Mouse (Mus musculus) thymus, postnatal 25 days (tissue): ENCODE measurements around the gene Spo11.

Source experiments
- DNase-seq: peaks from one replicate; pipeline ENCODE4 v3.0.0; 2022

The Spo11 gene

GRCm38 (mm10) chr2:172959006-172959768 lies 18.3 kb upstream of the Spo11 start:
- DNase-seq = no peak

- DNase-seq = no peak
Observed at GRCm38 (mm10) chr2:172960350-172960749, 17.1 kb upstream of the Spo11 start.

- no peak for DNase-seq
Observed at GRCm38 (mm10) chr2:172961211-172961610, 16.3 kb upstream of the Spo11 start.

GRCm38 (mm10) chr2:172965249-172965648 lies 12.3 kb upstream of the Spo11 start:
- no peak for DNase-seq

DNA sequence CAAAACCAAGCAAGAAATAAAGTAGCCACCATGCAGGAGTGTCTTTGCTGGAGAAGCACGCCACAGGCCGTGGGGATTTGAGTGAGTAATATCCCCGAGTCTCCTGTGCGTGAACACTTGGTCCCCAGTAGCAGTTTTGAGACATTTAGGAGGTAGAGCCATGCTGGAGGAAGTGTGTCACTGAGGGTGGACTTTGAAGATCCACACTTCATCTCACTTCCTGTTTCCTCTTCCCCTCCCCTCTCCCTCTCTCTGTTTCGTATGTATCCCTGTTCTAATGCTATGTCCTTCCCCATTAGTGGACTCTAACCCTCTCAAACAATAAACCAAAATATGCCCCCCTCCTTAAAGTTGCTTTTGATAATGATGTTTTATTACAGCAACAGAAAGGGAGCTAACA lies 11.0 kb upstream of the Spo11 start:
- DNase-seq = no peak

GRCm38 (mm10) chr2:172971865-172972264 lies 5.6 kb upstream of the Spo11 start:
- no peak for DNase-seq

GRCm38 (mm10) chr2:172973806-172974565 lies 3.5 kb upstream of the Spo11 start:
- peak; percentile 43 for DNase-seq

DNA sequence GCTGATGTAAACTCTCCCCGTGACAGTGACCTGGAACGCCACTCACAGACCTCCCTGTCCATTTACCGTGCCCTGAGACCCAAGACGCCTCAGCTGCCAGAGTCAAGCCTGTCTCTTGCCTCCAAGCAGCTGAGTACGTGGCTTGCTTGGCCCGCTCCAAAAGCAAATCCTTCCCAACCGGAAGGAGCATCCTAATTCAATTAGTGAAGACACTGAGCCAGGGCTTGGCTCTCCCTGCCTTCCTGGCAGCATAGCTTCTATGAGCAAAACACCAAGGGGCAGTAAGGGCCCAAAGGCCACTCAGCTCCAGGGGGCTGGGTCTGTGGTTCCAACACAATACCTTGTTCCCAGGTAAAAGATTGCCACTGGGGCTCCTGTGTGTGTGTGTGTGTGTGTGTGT lies 2.8 kb upstream of the Spo11 start:
- DNase-seq = no peak

DNA sequence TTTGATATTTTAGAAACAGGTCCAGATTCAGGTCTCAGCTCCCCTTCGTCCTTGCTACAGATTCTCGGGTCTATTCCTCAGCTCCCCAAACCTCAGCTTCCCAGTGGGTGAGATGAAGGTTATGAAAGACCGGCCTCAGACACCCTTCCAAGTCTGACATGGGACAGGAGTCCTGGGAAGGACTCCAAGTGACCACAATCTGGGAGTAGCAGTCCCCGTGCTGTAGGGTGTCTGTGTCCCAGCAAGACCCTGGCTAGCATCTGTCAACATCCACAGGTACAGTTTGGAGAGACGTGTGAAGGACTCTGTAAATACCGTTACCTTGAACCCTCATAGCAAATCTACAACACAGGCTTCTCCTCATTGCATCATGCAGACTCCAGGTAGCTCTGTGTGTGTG lies 2.3 kb upstream of the Spo11 start:
- no peak for DNase-seq

- DNase-seq = peak; percentile 69
Observed at GRCm38 (mm10) chr2:172976661-172977238, 750 bp upstream of the Spo11 start.

- DNase-seq = no peak
Observed at GRCm38 (mm10) chr2:172978131-172978633, 682 bp downstream of the Spo11 start.

DNA sequence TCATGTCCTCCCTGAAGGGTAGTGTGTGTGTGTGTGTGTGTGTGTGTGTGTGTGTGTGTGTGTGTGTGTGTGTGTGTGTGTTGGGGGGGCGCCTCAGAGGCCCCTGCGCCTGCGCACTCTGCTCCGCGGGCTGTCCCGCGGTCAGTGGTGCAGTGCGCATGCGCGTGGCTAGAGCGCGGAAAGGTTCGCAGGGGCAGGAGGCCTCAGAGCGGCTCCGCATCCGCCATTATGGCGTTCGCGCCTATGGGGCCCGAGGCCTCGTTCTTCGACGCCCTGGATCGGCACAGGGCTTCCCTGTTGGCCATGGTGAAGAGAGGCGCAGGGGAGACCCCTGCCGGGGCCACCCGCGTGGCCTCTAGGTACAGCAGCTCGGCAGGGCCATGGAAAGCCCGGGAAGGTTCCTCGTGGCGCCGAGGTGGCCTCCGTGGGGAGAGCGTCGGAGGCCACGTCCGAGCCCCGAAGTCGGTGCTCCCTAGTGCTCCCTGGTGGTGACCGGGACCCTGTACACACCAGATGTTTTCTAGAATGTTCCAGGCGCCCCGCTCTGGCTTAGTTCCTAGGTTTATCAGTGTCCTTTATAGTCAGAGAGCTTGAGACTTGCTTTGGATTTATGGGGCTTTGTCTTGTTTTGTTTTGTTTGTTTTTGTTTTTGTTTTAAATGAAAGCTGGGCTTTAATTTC lies 2.3 kb downstream of the Spo11 start:
- DNase-seq = no peak

DNA sequence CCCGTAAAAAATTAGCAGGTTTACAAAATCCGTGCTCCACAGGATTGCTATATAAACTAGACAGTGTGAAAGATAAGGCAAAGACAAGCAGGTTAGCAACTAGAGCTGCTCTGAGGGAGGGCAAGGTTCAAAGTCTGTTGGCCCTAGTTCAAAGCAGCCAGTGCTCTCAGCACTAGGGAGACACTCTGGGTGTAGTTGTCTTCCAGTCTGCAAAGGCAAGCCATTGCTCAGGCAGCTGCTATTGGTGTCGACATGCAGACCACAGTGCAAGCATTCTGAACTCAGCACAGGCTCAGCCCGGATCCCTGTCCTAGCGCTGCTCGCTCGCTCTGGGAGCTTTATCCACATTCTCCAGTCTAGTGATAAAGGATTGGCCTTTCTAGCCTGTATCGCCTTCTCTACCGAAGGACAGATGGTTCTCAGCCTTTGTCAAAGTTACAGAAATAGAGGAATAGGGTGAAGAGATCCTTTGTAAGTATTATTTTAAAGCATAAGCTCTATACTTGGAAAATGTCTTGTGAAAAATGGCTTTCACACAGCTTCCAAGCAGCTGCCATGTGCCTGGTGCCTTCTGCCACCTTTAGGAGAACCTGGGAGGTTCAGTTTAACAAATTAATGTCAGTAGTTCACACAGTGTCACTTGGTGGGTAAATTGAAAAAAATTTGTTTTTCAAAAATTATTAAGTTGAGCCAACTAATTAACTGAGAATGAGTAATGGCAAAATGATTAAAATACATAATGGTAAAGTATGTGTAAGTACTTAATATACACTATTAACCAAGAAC lies 5.5 kb downstream of the Spo11 start:
- DNase-seq = peak; percentile 53

GRCm38 (mm10) chr2:172990161-172990560 lies 12.7 kb downstream of the Spo11 start:
- no peak for DNase-seq

GRCm38 (mm10) chr2:172996207-172996606 lies 18.7 kb downstream of the Spo11 start:
- peak; percentile 83 for DNase-seq

DNA sequence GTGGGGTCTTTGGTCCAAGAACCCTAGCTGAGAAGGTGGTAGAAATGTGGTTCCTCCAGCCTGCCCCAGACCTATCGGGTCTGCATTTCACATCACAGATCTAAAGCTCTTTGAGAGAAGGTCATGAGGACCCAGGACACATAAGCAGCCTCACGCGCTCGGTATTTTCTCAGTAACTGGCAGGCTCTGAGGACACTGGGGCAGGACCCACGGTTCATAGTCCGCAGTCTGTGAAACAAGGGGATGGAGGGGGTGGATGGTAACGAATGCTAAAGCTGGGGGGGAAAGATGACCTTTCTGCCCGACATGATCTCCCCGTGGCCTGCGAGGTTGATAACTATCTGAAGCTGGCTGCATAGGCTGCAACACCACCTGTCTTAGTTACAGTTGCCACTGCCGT lies 20.2 kb downstream of the Spo11 start:
- no peak for DNase-seq

DNA sequence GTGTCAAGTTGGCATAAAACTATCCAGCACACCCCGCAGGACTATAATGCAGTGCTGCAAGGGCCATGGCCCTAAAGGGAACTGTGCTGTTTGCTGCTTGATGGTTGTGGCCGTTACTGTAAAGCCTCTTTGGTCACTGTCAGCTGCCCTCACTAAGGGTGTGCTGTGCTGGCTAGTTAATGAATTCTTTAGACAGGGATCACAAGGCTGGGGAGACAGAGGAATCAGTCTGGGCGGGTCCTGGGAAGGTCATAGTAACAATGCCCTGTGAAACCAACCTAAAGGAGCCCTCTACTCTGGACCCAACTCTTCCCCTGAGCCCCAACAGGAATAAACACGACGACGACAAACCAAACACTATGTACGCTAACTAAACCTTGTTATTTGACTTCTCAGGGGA lies 21.0 kb downstream of the Spo11 start:
- no peak for DNase-seq

DNA sequence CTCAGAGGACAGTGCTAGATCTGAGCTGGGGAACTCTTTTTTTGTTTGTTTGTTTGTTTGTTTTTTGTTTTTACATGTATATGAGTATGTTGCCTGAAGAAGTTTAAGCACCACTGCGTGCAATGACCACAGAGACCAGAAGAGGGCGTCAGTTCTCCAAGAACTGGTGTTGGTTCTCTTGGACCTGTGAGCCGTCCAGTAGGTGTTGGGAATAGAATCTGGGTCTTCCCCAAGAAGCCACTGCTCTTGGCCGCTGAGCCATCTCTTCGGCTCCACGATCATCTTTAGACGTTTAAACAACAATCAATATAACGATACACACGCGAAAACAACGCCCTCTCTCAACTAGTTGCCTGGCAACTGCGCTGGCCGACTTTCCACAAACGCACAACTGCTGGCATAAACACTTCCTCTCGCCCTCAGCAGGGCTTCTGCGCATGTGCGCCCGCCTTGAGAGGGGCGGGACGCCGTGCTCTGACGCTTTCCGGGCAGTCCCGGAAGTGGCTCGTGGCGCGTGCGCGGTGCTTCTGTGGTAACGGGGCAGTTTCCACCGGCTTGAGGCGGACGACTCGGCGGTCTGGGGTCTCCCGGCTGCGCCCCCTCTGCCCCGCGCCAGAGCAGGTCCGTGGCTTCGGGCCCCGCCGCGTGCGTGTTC lies 22.3 kb downstream of the Spo11 start, which contains the start of gene Rae1:
Gene Rae1 (plus strand): TSS at position 488 of the 655 bp plus-strand sequence.
- peak; percentile 99 for DNase-seq

- DNase-seq = no peak
Observed at GRCm38 (mm10) chr2:173000285-173000652, 22.8 kb downstream of the Spo11 start.

GRCm38 (mm10) chr2:173000921-173001320 lies 23.4 kb downstream of the Spo11 start:
- no peak for DNase-seq

- no peak for DNase-seq
Observed at GRCm38 (mm10) chr2:173003737-173004136, 26.2 kb downstream of the Spo11 start.

- DNase-seq = no peak
Observed at GRCm38 (mm10) chr2:173010220-173010717, 32.8 kb downstream of the Spo11 start.
